Mouse (Mus musculus) liver, embryonic 12.5 days (tissue): ENCODE results near the gene Arhgef7. TPM values are rescaled to one million over a fixed set of nuclear protein-coding genes. Genes with fewer than 3 reads are reported as not detected.

ENCODE experiments used
- ATAC-seq: fragments of 200-750 bp; cut with Nextera tagmentation; 2 replicates; pipeline ENCODE4 v1.8.0; 2017; ENCODE audit warnings: moderate number of reproducible peaks, mild to moderate bottlenecking, moderate library complexity
- H3K27ac ChIP-seq: fragments of 300-500 bp; sonication (generic); 2 replicates; pipeline ENCODE4 v1.5.1; 2016; ENCODE audit warnings: mild to moderate bottlenecking
- H3K27me3 ChIP-seq: fragments of 300-500 bp; sonication (generic); replicated peaks from 2 replicates; pipeline ENCODE4 v1.6.1; 2016; ENCODE audit warnings: mild to moderate bottlenecking, moderate library complexity
- H3K36me3 ChIP-seq: fragments of 300-500 bp; sonication (generic); 2 replicates; pipeline ENCODE4 v1.6.1; 2016; ENCODE audit warnings: mild to moderate bottlenecking, moderate library complexity
- H3K4me1 ChIP-seq: fragments of 300-500 bp; sonication (generic); 2 replicates; pipeline ENCODE4 v1.6.1; 2016
- H3K4me2 ChIP-seq: fragments of 300-500 bp; sonication (generic); 2 replicates; pipeline ENCODE4 v1.6.1; 2016; ENCODE audit warnings: mild to moderate bottlenecking, moderate library complexity
- H3K4me3 ChIP-seq: fragments of 300-500 bp; sonication (generic); 2 replicates; pipeline ENCODE4 v1.5.1; 2016; ENCODE audit warnings: mild to moderate bottlenecking, moderate library complexity
- H3K9ac ChIP-seq: fragments of 300-500 bp; sonication (generic); 2 replicates; pipeline ENCODE4 v1.6.1; 2016; ENCODE audit warnings: mild to moderate bottlenecking, moderate library complexity
- H3K9me3 ChIP-seq: fragments of 300-500 bp; sonication (generic); replicated peaks from 2 replicates; pipeline ENCODE4 v1.6.1; 2016; ENCODE audit warnings: mild to moderate bottlenecking, moderate library complexity
- WGBS: fragments of 180-500 bp; shearing (Covaris S2); methylation state at CpG from one replicate; pipeline ENCODE4 v1.1.7; 2016; ENCODE audit not compliant: insufficient replicate concordance; 5-methylcytosine and 5-hydroxymethylcytosine counted together
- polyA plus RNA-seq: library from polyadenylated mRNA; unstranded; fragments of >200 nt; fragmentation: Nextera tagmentation; extraction: Ambion mirVana; gene quantifications from 2 replicates; pipeline ENCODE4 v1.2.1, GENCODE M21; 2016

Arhgef7 gene
- polyA plus RNA-seq, result 19.1 and 19.5 TPM in 2 replicates

- WGBS, result 1% methylated on average over 108 of the region's 127 CpGs
- peak within 1 kb of the TSS; percentile 53 for H3K4me3 ChIP-seq
- H3K36me3 ChIP-seq, result no peaks in the 10 kb centered on the region
- H3K27me3 ChIP-seq, result peaks cover 86% of the 10 kb centered on the region
- peak; percentile 32; the same call in 1 of the 2 replicates for ATAC-seq
- peak within 1 kb of the TSS; percentile 42; the same call in 1 of the 2 replicates for H3K9ac ChIP-seq
- peak within 1 kb of the TSS; percentile 61 for H3K27ac ChIP-seq
- H3K9me3 ChIP-seq, result no peaks in the 10 kb centered on the region
- peak within 1 kb of the TSS; percentile 58 for H3K4me2 ChIP-seq
- 0 out of 2 replicates have a peak, but pooled peaks cover 4% of the 10 kb centered on the region for H3K4me1 ChIP-seq
These were observed at the start of gene Arhgef7 for GRCm38 (mm10) chr8:11727651-11728481. Arhgef7 (plus strand) TSS chr8:11727721.

GRCm38 (mm10) chr8:11684558-11684957 is 43.0 kb upstream of the Arhgef7 start:
- Histone ChIP-seq H3K9ac (no peak overlapping the region), H3K27ac (no peak overlapping the region), H3K9me3 (no peaks in the 10 kb centered on the region), H3K4me1 (no peaks in the 10 kb centered on the region), H3K4me3 (no peak overlapping the region), H3K27me3 (no peaks in the 10 kb centered on the region; the same call in 1 of the 2 replicates), H3K4me2 (no peak overlapping the region), H3K36me3 (no peaks in the 10 kb centered on the region)
- 75% methylated on average over 7 of the region's 7 CpGs for WGBS
- no peak for ATAC-seq

GRCm38 (mm10) chr8:11687251-11687650 is 40.3 kb upstream of the Arhgef7 start:
- Histone ChIP-seq H3K4me1 (peaks cover 2% of the 10 kb centered on the region; the same call in 1 of the 2 replicates), H3K36me3 (no peaks in the 10 kb centered on the region), H3K4me2 (no peak overlapping the region), H3K27ac (no peak overlapping the region), H3K9me3 (no peaks in the 10 kb centered on the region), H3K4me3 (no peak overlapping the region), H3K9ac (no peak overlapping the region), H3K27me3 (no peaks in the 10 kb centered on the region; the same call in 1 of the 2 replicates)
- no peak for ATAC-seq
- WGBS, result 76% methylated on average over 5 of the region's 5 CpGs

GRCm38 (mm10) chr8:11689945-11690344 is 37.6 kb upstream of the Arhgef7 start:
- no peak overlapping the region for H3K4me2 ChIP-seq
- 54% methylated on average over 7 of the region's 7 CpGs for WGBS

GRCm38 (mm10) chr8:11691284-11691683 is 36.2 kb upstream of the Arhgef7 start:
- no peak overlapping the region for H3K4me2 ChIP-seq
- no peaks in the 10 kb centered on the region for H3K36me3 ChIP-seq
- H3K27me3 ChIP-seq, result no peaks in the 10 kb centered on the region
- peaks cover 7% of the 10 kb centered on the region; the same call in 1 of the 2 replicates for H3K4me1 ChIP-seq
- ATAC-seq, result no peak
- WGBS, result 73% methylated on average over 6 of the region's 6 CpGs
- no peak overlapping the region for H3K27ac ChIP-seq
- H3K9me3 ChIP-seq, result no peaks in the 10 kb centered on the region
- H3K4me3 ChIP-seq, result no peak overlapping the region
- H3K9ac ChIP-seq, result no peak overlapping the region

More at GRCm38 (mm10) chr8:11689945-11690344, 37.6 kb upstream of the Arhgef7 start:
- Histone ChIP-seq H3K9me3 (no peaks in the 10 kb centered on the region), H3K27me3 (no peaks in the 10 kb centered on the region), H3K27ac (no peak overlapping the region), H3K4me3 (no peak overlapping the region), H3K9ac (no peak overlapping the region), H3K36me3 (no peaks in the 10 kb centered on the region), H3K4me1 (peaks cover 7% of the 10 kb centered on the region; the same call in 1 of the 2 replicates)
- no peak for ATAC-seq

GRCm38 (mm10) chr8:11691761-11692160 is 35.8 kb upstream of the Arhgef7 start:
- no peak overlapping the region for H3K4me3 ChIP-seq
- H3K36me3 ChIP-seq, result no peaks in the 10 kb centered on the region
- no peak for ATAC-seq
- no peak overlapping the region for H3K27ac ChIP-seq
- no peak overlapping the region for H3K4me2 ChIP-seq
- H3K4me1 ChIP-seq, result peaks cover 7% of the 10 kb centered on the region; the same call in 1 of the 2 replicates
- WGBS, result 76% methylated on average over 6 of the region's 6 CpGs
- H3K9me3 ChIP-seq, result no peaks in the 10 kb centered on the region
- H3K27me3 ChIP-seq, result no peaks in the 10 kb centered on the region
- no peak overlapping the region for H3K9ac ChIP-seq

GRCm38 (mm10) chr8:11692455-11692854 is 35.1 kb upstream of the Arhgef7 start:
- no peak overlapping the region for H3K27ac ChIP-seq
- no peak overlapping the region for H3K4me2 ChIP-seq
- 0 out of 2 replicates have a peak, but pooled peaks cover 2% of the 10 kb centered on the region for H3K27me3 ChIP-seq
- no peak overlapping the region for H3K4me3 ChIP-seq
- ATAC-seq, result no peak
- H3K9ac ChIP-seq, result no peak overlapping the region
- 16% methylated on average over 1 of the region's 1 CpGs for WGBS
- H3K36me3 ChIP-seq, result no peaks in the 10 kb centered on the region
- peaks cover 7% of the 10 kb centered on the region; the same call in 1 of the 2 replicates for H3K4me1 ChIP-seq
- no peaks in the 10 kb centered on the region for H3K9me3 ChIP-seq

GRCm38 (mm10) chr8:11693972-11694371 is 33.5 kb upstream of the Arhgef7 start:
- no peak overlapping the region for H3K27ac ChIP-seq
- H3K9me3 ChIP-seq, result no peaks in the 10 kb centered on the region
- H3K9ac ChIP-seq, result no peak overlapping the region
- no peak for ATAC-seq
- H3K4me2 ChIP-seq, result no peak overlapping the region
- H3K4me1 ChIP-seq, result peaks cover 7% of the 10 kb centered on the region; the same call in 1 of the 2 replicates
- 58% methylated on average over 5 of the region's 5 CpGs for WGBS
- H3K27me3 ChIP-seq, result 0 out of 2 replicates have a peak, but pooled peaks cover 6% of the 10 kb centered on the region
- H3K4me3 ChIP-seq, result no peak overlapping the region
- no peaks in the 10 kb centered on the region for H3K36me3 ChIP-seq

GRCm38 (mm10) chr8:11696176-11696575 is 31.3 kb upstream of the Arhgef7 start:
- H3K9ac ChIP-seq, result no peak overlapping the region
- H3K9me3 ChIP-seq, result no peaks in the 10 kb centered on the region
- no peak overlapping the region for H3K27ac ChIP-seq
- H3K4me3 ChIP-seq, result no peak overlapping the region
- peaks cover 12% of the 10 kb centered on the region; the same call in 1 of the 2 replicates for H3K27me3 ChIP-seq
- no peak overlapping the region for H3K4me2 ChIP-seq
- no peaks in the 10 kb centered on the region for H3K36me3 ChIP-seq
- peaks cover 12% of the 10 kb centered on the region; the same call in 1 of the 2 replicates for H3K4me1 ChIP-seq
- ATAC-seq, result no peak
- 68% methylated on average over 3 of the region's 3 CpGs for WGBS

- Histone ChIP-seq H3K4me3 (no peak overlapping the region), H3K36me3 (no peaks in the 10 kb centered on the region), H3K9ac (no peak overlapping the region), H3K4me2 (no peak overlapping the region), H3K4me1 (peaks cover 9% of the 10 kb centered on the region; the same call in 1 of the 2 replicates), H3K27ac (no peak overlapping the region), H3K9me3 (no peaks in the 10 kb centered on the region), H3K27me3 (peaks cover 12% of the 10 kb centered on the region; the same call in 1 of the 2 replicates)
- 84% methylated on average over 7 of the region's 7 CpGs for WGBS
- no peak for ATAC-seq
These were observed 30.1 kb upstream of the Arhgef7 start for GRCm38 (mm10) chr8:11697467-11697866.

- Histone ChIP-seq H3K27ac (no peak overlapping the region), H3K4me1 (peaks cover 6% of the 10 kb centered on the region; the same call in 1 of the 2 replicates), H3K27me3 (peaks cover 12% of the 10 kb centered on the region; the same call in 1 of the 2 replicates), H3K4me3 (no peak overlapping the region), H3K36me3 (no peaks in the 10 kb centered on the region), H3K9ac (no peak overlapping the region), H3K9me3 (no peaks in the 10 kb centered on the region), H3K4me2 (no peak overlapping the region)
- WGBS, result 70% methylated on average over 5 of the region's 5 CpGs
- no peak for ATAC-seq
These were observed 28.0 kb upstream of the Arhgef7 start for GRCm38 (mm10) chr8:11699442-11700001.
